21 mouse cellular contexts compared by ENCODE assay signal in the genomic region with DNA sequence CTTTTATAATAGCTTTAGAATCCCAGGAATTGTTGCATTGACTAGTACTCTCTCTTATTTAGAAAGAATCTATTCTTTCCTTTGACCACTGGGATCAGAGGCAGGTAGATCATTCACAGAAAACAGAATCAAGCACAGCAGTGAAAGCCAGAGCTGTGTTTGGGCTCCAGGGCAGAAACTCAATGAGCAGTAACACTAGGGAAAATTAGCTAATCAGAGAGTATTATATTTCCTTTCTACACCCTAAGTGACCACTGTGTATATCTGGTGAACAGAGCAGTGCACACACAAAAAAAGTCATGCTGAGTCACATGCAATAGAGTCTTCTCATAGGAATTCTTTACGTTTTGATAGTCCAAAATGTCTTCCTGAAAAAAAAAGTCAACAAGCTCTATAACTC.
"Had no signal": no experiment of that assay in that cellular context is flagged by ENCODE, and none has a peak within 500 bp of the region (broad histone marks: within the 10 kb centered on the region; RNA-seq: fewer than 3 reads in every experiment).

No protein-coding gene starts in this region.

- H3K4me2 ChIP-seq: lung, embryonic 14.5 days; midbrain, embryonic 12.5 days; neural tube, embryonic 13.5 days; neural tube, embryonic 15.5 days; stomach, embryonic 15.5 days had no signal

- ATAC-seq: midbrain, embryonic 16.5 days had no signal

- H3K9me3 ChIP-seq: midbrain, embryonic 10.5 days; midbrain, embryonic 12.5 days; neural tube, embryonic 13.5 days; neural tube, embryonic 15.5 days; stomach, embryonic 15.5 days had no signal

- H3K4me3 ChIP-seq: midbrain, embryonic 10.5 days; midbrain, embryonic 12.5 days; myocyte; neural tube, embryonic 13.5 days; neural tube, embryonic 15.5 days; stomach, embryonic 15.5 days had no signal

- H3K9ac ChIP-seq: lung, embryonic 14.5 days; midbrain, embryonic 12.5 days; neural tube, embryonic 13.5 days; neural tube, embryonic 15.5 days; stomach, embryonic 15.5 days had no signal

- H3K27me3 ChIP-seq: midbrain, embryonic 12.5 days; neural tube, embryonic 13.5 days; neural tube, embryonic 15.5 days; stomach, embryonic 15.5 days had no signal

- H3K4me1 ChIP-seq: midbrain, embryonic 10.5 days; midbrain, embryonic 12.5 days; neural tube, embryonic 13.5 days; neural tube, embryonic 15.5 days; stomach, embryonic 15.5 days had no signal

- H3K27ac ChIP-seq: midbrain, embryonic 10.5 days; midbrain, embryonic 12.5 days; neural tube, embryonic 13.5 days; neural tube, embryonic 15.5 days; stomach, embryonic 15.5 days; stomach, postnatal 0 days had no signal

- DNase-seq: lung, adult 18-20 months; lung, embryonic 14.5 days; lung, postnatal 10 days; lung, postnatal 4 days; midbrain, embryonic 14.5 days; retina, postnatal 1 day; right cerebral cortex, adult 18-20 months; right cerebral cortex, postnatal 25 days; right cerebral cortex, postnatal 4 days; spleen, adult 18-20 months; thymus, adult 2 months; thymus, postnatal 25 days; thymus, postnatal 4 days had no signal

- H3K36me3 ChIP-seq: midbrain, embryonic 10.5 days; midbrain, embryonic 12.5 days; neural tube, embryonic 13.5 days; neural tube, embryonic 15.5 days; stomach, embryonic 15.5 days had no signal
